Mouse (Mus musculus) stomach, embryonic 16.5 days (tissue): ENCODE measurements around the gene Ttll13. TPM values are rescaled to one million over a fixed set of nuclear protein-coding genes. Genes with fewer than 3 reads are reported as not detected.

Experiments
- ATAC-seq: fragments of 200-750 bp; cut with Nextera tagmentation; 2 replicates; pipeline ENCODE4 v1.8.0; 2017; ENCODE audit warnings: moderate number of reproducible peaks, moderate TSS enrichment; ENCODE audit not compliant: insufficient read depth, low FRiP score
- H3K27ac ChIP-seq: fragments of 300-500 bp; sonication (generic); 2 replicates; pipeline ENCODE4 v1.5.1; 2014; ENCODE audit warnings: low read length
- H3K27me3 ChIP-seq: fragments of 300-500 bp; sonication (generic); 2 replicates; pipeline ENCODE4 v1.6.1; 2014; ENCODE audit warnings: low read length, control low read depth, mixed read lengths; ENCODE audit not compliant: control insufficient read depth, insufficient read depth
- H3K36me3 ChIP-seq: fragments of 300-500 bp; sonication (generic); 2 replicates; pipeline ENCODE4 v1.6.1; 2014; ENCODE audit warnings: low read length; ENCODE audit not compliant: control insufficient read depth, insufficient read depth
- H3K4me1 ChIP-seq: fragments of 300-500 bp; sonication (generic); 2 replicates; pipeline ENCODE4 v1.6.1; 2014; ENCODE audit warnings: low read length, control low read depth, mixed read lengths; ENCODE audit not compliant: control insufficient read depth, insufficient read depth
- H3K4me2 ChIP-seq: fragments of 300-500 bp; sonication (generic); 2 replicates; pipeline ENCODE4 v1.6.1; 2014; ENCODE audit warnings: low read depth, low read length, mixed read lengths
- H3K4me3 ChIP-seq: fragments of 300-500 bp; sonication (generic); replicated peaks from 2 replicates; pipeline ENCODE4 v1.5.1; 2014; ENCODE audit warnings: mild to moderate bottlenecking, low read length
- H3K9ac ChIP-seq: fragments of 300-500 bp; sonication (generic); 2 replicates; pipeline ENCODE4 v1.6.1; 2014; ENCODE audit warnings: low read length
- H3K9me3 ChIP-seq: fragments of 300-500 bp; sonication (generic); replicated peaks from 2 replicates; pipeline ENCODE4 v1.6.1; 2016; ENCODE audit warnings: low read length, control low read depth; ENCODE audit not compliant: control insufficient read depth
- WGBS: fragments of 180-500 bp; shearing (Covaris S2); extraction: QIAGEN DNeasy Blood & Tissue Kit; methylation state at CpG from one replicate; pipeline ENCODE4 v1.1.7; 2014; 5-methylcytosine and 5-hydroxymethylcytosine counted together
- polyA plus RNA-seq: library from polyadenylated mRNA; unstranded; fragments of >200 nt; fragmentation: Nextera tagmentation; extraction: Ambion mirVana; gene quantifications from 2 replicates; pipeline ENCODE4 v1.2.1, GENCODE M21; 2015

Ttll13 gene
- polyA plus RNA-seq, 1 experiment from 2014 or later: 0.56 TPM

DNA sequence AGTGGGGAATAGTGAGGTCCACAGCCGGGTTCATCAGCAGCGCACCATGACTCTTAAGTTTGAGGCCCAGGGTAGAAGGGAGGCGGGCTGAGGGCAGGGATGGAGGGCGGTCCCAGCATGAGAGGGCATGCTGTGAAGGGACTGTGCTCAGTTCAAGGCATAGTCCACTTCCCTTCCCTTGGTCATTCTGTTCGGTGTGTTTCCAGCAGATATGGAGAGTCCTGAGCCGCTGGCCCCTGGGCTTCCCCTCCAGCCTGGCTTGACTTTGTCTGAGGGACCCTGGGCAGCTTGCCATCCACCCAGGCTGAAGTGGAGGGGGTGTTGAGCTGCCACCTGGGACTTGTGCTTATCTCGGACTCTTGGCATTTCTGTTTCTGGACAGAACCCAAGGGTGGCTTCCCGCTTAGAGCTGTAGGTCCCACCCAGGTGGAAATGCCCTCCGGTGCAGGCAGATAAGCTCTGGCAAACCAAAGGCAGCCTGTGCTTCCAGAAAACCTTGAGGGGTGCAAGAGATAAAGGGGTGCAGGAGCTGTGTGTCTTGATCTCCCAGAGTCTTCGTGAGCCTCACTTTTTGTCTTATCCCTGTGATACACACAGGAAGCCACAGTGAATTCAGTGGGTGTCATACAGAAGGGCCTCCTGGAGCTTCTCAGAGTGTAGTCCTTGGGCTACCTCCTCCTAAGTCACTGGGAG, 37.3 kb upstream of the Ttll13 start:
- peak; percentile 65 for ATAC-seq
- Histone ChIP-seq H3K36me3 (peaks cover 5% of the 10 kb centered on the region; the same call in 1 of the 2 replicates), H3K27me3 (no peaks in the 10 kb centered on the region), H3K27ac (peak overlapping the region; percentile 94), H3K9ac (peak overlapping the region; percentile 62), H3K4me2 (peak overlapping the region; percentile 36), H3K4me1 (peaks cover 61% of the 10 kb centered on the region), H3K9me3 (no peaks in the 10 kb centered on the region), H3K4me3 (no peak overlapping the region; the same call in 1 of the 2 replicates)
- 49% methylated on average over 10 of the region's 10 CpGs for WGBS

DNA sequence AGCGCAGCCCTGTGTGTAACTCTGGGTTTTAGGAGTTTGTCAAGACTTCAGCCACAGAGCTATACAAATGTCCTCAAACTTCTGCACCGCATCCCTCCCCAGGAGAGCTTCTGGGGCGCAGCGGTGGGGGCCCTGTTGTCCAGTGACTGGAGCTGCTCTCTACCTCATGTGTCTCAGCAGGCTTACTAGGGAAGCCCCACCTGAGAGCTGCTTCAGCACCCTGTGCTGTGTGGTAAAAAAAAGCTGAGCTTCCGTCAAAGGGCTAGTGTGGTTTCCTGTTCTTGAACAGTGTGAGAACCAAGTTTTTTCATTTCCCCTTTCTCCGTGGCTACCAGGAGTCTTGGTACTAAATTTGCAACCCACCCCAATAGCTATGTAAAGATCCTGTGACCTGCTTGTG, 36.5 kb upstream of the Ttll13 start:
- Histone ChIP-seq H3K4me2 (peak overlapping the region; percentile 36; the same call in 1 of the 2 replicates), H3K9me3 (no peaks in the 10 kb centered on the region), H3K9ac (peak overlapping the region; percentile 62), H3K27me3 (no peaks in the 10 kb centered on the region), H3K4me3 (no peak overlapping the region), H3K36me3 (peaks cover 5% of the 10 kb centered on the region; the same call in 1 of the 2 replicates), H3K27ac (peak overlapping the region; percentile 94), H3K4me1 (peaks cover 57% of the 10 kb centered on the region)
- WGBS: 75% methylated on average over 6 of the region's 6 CpGs
- ATAC-seq: no peak

DNA sequence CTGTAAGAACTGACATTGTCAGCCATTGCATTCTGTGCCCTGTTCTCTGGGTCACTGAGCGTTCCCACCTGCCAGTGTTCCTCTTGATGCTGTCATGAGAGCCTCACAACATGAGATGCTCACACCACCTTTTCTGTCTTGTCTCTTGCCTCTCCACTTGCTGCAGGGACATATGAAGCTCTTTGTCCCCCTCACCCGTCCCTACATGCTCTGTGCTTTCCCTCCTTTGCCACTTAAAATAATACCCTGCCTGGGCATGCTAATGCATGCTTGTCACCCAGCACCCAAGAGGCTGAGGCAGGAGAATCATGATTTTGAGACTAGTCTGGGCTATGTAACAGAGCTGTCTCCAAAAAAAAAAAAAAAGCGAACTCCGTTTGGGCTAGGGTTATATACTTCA, 35.2 kb upstream of the Ttll13 start:
- no peaks in the 10 kb centered on the region for H3K27me3 ChIP-seq
- no peak for ATAC-seq
- peaks cover 5% of the 10 kb centered on the region; the same call in 1 of the 2 replicates for H3K36me3 ChIP-seq
- 0 out of 2 replicates have a peak overlapping the region, but pooled peaks have one; percentile 6 for H3K27ac ChIP-seq
- 0 out of 2 replicates have a peak overlapping the region, but pooled peaks have one; percentile 13 for H3K9ac ChIP-seq
- no peaks in the 10 kb centered on the region for H3K9me3 ChIP-seq
- 87% methylated on average over 4 of the region's 4 CpGs for WGBS
- H3K4me1 ChIP-seq: peaks cover 46% of the 10 kb centered on the region
- no peak overlapping the region for H3K4me3 ChIP-seq
- H3K4me2 ChIP-seq: no peak overlapping the region

DNA sequence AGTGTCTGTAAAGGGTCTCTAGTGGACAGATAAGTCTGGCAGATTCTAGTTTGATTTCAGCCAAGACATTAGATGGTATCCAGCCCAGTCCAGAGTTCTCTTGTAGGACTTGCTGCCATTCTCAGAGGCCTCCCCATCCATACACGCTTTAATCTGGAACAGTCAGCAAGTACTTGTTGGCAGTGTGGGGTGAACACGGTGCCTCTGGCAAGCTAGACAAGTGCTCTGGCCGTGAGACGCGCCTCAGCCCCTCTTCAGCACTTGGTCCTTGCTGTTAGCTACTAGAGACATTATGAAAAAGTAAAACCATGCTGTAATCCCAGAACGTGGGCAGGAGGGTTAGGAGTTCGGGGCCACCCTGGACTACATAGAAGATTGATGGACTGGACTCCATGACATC, 32.6 kb upstream of the Ttll13 start:
- peaks cover 11% of the 10 kb centered on the region for H3K36me3 ChIP-seq
- no peak for ATAC-seq

DNA sequence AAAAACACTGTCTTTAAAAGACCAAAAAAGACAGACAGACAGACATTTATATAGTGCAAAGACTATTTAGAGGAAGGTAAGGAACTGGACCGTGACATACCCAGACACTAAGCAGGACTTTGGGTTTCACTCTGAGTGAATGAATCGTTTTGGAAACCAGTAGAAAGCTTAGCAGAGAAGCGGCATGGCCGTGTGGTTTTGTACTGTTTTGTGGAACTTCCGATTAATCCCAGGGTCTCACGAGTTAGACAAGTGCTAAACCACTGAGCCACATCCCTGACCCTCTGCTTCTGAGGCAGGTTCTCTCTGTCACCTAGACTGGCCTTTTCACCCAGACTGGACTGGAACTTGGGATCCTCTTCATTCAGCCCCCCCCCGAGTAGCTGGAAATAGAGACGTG, 31.7 kb upstream of the Ttll13 start:
- H3K4me1 ChIP-seq: peaks cover 11% of the 10 kb centered on the region
- H3K4me3 ChIP-seq: no peak overlapping the region
- no peaks in the 10 kb centered on the region for H3K27me3 ChIP-seq
- WGBS: 81% methylated on average over 8 of the region's 8 CpGs
- H3K9me3 ChIP-seq: no peaks in the 10 kb centered on the region
- H3K4me2 ChIP-seq: no peak overlapping the region
- H3K9ac ChIP-seq: no peak overlapping the region
- peaks cover 12% of the 10 kb centered on the region for H3K36me3 ChIP-seq
- H3K27ac ChIP-seq: no peak overlapping the region
- ATAC-seq: no peak

More for the DNA sequence above, 32.6 kb upstream of the Ttll13 start:
- 92% methylated on average over 7 of the region's 7 CpGs for WGBS
- Histone ChIP-seq H3K4me3 (no peak overlapping the region), H3K9me3 (no peaks in the 10 kb centered on the region), H3K27me3 (no peaks in the 10 kb centered on the region), H3K9ac (no peak overlapping the region), H3K4me1 (peaks cover 20% of the 10 kb centered on the region), H3K27ac (no peak overlapping the region), H3K4me2 (no peak overlapping the region)

DNA sequence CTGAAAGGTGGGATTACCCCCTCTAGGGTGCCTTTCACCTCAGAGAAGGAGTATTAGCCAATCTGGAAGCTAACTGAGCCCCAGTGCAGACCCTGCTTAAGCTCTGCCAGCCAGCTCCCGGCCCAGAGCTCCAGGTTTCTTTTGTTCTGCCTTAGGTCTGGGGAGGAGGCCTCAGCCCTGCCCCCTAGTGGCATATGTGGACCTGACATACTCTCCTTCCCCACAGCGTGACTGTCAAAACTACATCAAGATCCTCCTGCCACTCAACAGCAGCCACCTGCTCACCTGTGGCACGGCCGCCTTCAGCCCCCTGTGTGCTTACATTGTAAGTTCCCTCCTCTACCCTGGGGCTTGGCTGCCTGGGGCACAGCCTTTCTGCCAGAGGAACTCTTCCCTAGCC, 30.8 kb upstream of the Ttll13 start:
- Histone ChIP-seq H3K9ac (peak overlapping the region; percentile 53), H3K4me3 (no peak overlapping the region), H3K27ac (no peak overlapping the region), H3K9me3 (no peaks in the 10 kb centered on the region), H3K27me3 (no peaks in the 10 kb centered on the region), H3K4me2 (no peak overlapping the region), H3K4me1 (peaks cover 4% of the 10 kb centered on the region; the same call in 1 of the 2 replicates), H3K36me3 (peaks cover 21% of the 10 kb centered on the region)
- ATAC-seq: peak; percentile 54; the same call in 1 of the 2 replicates
- WGBS: 26% methylated on average over 4 of the region's 4 CpGs

DNA sequence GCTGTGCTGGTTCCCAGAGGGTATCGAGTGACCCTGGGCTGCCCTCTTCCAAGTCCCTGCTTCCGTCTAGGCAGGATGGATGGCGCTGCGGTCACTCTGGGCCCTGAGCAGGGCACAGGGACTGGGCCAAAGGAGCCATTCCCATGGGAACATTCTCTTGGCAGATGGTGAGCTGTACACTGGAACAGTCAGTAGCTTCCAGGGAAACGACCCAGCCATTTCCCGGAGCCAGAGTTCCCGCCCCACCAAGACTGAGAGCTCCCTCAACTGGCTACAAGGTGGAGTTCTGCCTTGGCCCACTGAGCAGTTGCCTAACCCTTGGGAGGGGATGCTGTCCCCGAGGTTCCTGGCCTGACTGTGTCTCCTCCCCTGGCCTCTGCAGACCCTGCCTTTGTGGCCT, 29.6 kb upstream of the Ttll13 start:
- Histone ChIP-seq H3K36me3 (peaks cover 32% of the 10 kb centered on the region), H3K27me3 (no peaks in the 10 kb centered on the region), H3K4me3 (no peak overlapping the region), H3K27ac (no peak overlapping the region), H3K9ac (no peak overlapping the region), H3K9me3 (no peaks in the 10 kb centered on the region), H3K4me2 (no peak overlapping the region), H3K4me1 (no peaks in the 10 kb centered on the region)
- ATAC-seq: 0 out of 2 replicates have a peak, but pooled peaks have one; percentile 22
- 78% methylated on average over 8 of the region's 8 CpGs for WGBS

DNA sequence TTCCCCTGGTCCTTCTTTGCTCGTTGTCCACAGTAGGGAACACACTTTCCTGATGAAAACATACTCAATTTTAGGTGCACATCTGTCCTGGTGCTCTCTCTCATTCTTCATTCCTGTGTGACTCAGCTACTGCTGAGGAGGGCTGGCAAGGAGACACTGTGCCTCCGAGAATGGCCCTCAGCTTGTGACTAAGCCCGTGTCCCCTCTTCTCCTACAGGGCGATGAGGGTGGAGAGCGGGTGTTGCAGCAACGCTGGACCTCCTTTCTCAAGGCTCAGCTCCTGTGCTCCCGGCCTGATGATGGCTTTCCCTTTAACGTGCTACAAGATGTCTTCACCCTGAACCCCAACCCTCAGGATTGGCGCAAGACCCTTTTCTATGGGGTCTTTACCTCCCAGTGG, 27.5 kb upstream of the Ttll13 start:
- 91% methylated on average over 9 of the region's 9 CpGs for WGBS
- Histone ChIP-seq H3K36me3 (peaks cover 32% of the 10 kb centered on the region), H3K9me3 (no peaks in the 10 kb centered on the region), H3K27ac (no peak overlapping the region), H3K4me3 (no peak overlapping the region), H3K27me3 (no peaks in the 10 kb centered on the region), H3K4me2 (no peak overlapping the region), H3K9ac (no peak overlapping the region), H3K4me1 (no peaks in the 10 kb centered on the region)
- ATAC-seq: no peak

DNA sequence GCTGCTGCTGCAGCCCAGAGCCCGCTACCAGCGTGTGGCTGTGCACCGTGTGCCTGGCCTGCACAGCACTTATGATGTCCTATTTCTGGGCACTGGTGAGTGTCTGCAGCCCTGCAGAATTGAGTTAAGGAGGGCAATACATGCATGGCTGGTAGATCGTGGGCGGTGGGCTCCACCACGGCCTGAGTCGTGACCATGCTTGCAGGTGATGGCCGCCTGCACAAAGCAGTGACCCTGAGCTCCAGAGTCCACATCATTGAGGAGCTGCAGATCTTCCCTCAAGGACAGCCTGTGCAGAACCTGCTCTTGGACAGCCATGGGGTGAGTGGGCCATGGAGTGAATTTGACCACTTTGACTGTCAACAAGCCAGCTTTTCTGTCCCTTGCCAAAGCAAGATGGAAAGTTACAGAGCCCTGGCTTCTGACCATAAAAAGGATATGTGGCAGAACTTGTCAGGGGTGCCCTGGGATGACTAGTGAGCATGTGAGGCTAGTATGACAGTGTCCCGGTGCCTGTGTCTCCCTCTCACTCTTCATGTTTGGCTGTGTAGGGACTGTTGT, 25.9 kb upstream of the Ttll13 start:
- no peak for ATAC-seq
- Histone ChIP-seq H3K4me2 (no peak overlapping the region), H3K27ac (no peak overlapping the region), H3K9ac (no peak overlapping the region), H3K36me3 (peaks cover 33% of the 10 kb centered on the region), H3K9me3 (no peaks in the 10 kb centered on the region), H3K4me1 (no peaks in the 10 kb centered on the region), H3K4me3 (no peak overlapping the region), H3K27me3 (no peaks in the 10 kb centered on the region)
- WGBS: 91% methylated on average over 9 of the region's 9 CpGs
